Mouse (Mus musculus) intestine, postnatal 0 days (tissue): ENCODE measurements at regions not wholly inside any gene's neighbourhood (a gene's known extent, or its start where the extent isn't known, plus 50 kb on each side); places are given as distances from the start of the nearest gene placed in this dataset.

Source experiments
- ATAC-seq: fragments of 200-750 bp; cut with Nextera tagmentation; 2 replicates; pipeline ENCODE4 v1.8.0; 2017; ENCODE audit warnings: mild to moderate bottlenecking, moderate TSS enrichment, moderate library complexity
- H3K27ac ChIP-seq: fragments of 300-500 bp; sonication (generic); 2 replicates; pipeline ENCODE4 v1.5.1; 2014; ENCODE audit warnings: mild to moderate bottlenecking, low read depth, low read length, moderate library complexity
- H3K27me3 ChIP-seq: fragments of 300-500 bp; sonication (generic); replicated peaks from 2 replicates; pipeline ENCODE4 v1.6.1; 2014; ENCODE audit warnings: low read length, mixed read lengths; ENCODE audit not compliant: control insufficient read depth, insufficient read depth
- H3K36me3 ChIP-seq: fragments of 300-500 bp; sonication (generic); 2 replicates; pipeline ENCODE4 v1.6.1; 2014; ENCODE audit warnings: mild to moderate bottlenecking, moderate library complexity; ENCODE audit not compliant: control insufficient read depth, insufficient read depth
- H3K4me1 ChIP-seq: fragments of 300-500 bp; sonication (generic); replicated peaks from 2 replicates; pipeline ENCODE4 v1.6.1; 2014; ENCODE audit warnings: antibody characterized with exemption, low read length, mixed read lengths; ENCODE audit not compliant: control insufficient read depth, insufficient read depth
- H3K4me2 ChIP-seq: fragments of 300-500 bp; sonication (generic); replicated peaks from 2 replicates; pipeline ENCODE4 v1.6.1; 2014; ENCODE audit warnings: low read depth, mild to moderate bottlenecking, moderate library complexity
- H3K4me3 ChIP-seq: fragments of 300-500 bp; sonication (generic); 2 replicates; pipeline ENCODE4 v1.5.1; 2014; ENCODE audit warnings: low read depth, low read length
- H3K9ac ChIP-seq: fragments of 300-500 bp; sonication (generic); 2 replicates; pipeline ENCODE4 v1.6.1; 2014; ENCODE audit warnings: mild to moderate bottlenecking, low read depth, low read length
- H3K9me3 ChIP-seq: fragments of 300-500 bp; sonication (generic); 2 replicates; pipeline ENCODE4 v1.6.1; 2016; ENCODE audit warnings: mixed run types; ENCODE audit not compliant: control insufficient read depth
- CTCF ChIP-seq: sonication (generic); IDR thresholded peaks from 2 replicates; pipeline ENCODE4 v1.5.1; 2016; ENCODE audit warnings: low read depth, mild to moderate bottlenecking, control low read depth, antibody characterized with exemption, moderate library complexity
- WGBS: fragments of 180-500 bp; shearing (Covaris S2); extraction: QIAGEN DNeasy Blood & Tissue Kit; methylation state at CpG from one replicate; pipeline ENCODE4 v1.1.7; 2014; 5-methylcytosine and 5-hydroxymethylcytosine counted together

DNA sequence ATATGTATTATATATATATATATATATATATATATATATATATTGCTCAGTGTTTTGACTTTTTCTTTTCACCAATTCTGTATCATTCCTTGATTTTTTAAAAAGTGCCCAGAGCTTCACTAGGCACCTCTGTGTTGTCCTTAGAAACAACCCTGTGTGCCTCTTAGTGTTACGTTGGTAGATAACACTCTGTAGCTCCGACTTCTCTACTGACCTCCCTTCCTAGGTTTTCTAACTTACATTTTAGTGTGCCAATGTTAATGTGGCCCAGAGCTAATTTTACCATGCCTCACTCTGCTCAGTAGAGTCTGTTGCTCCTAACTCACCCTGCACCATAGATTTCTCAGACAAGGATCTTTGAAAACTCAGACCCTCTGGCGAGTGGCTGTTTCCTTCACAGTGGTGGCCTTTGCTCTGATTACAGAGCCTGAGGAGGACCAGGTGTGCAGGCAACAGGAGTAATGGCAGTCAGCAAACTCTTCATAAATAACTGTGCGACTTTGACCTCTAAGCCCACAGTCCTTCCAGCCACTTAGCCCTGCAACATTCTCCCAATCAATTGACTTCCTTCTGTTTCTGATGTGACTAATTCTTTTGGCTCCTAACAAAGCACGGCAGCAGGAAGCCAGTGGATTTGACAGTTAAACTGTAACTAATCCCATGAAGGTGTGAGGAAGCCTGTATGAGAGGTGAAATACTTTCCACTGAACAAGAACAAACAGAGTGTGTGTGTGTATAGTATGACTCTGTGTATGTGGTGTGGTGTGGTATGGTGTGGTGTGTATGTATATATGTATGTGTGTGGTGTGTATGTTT lies 53.6 kb upstream of the Actr3 start:
- no peaks in the 10 kb centered on the region for H3K9me3 ChIP-seq
- H3K4me1 ChIP-seq, result no peaks in the 10 kb centered on the region
- no peak for TF ChIP-seq CTCF
- ATAC-seq, result peak; percentile 99
- H3K27ac ChIP-seq, result peak overlapping the region; percentile 85
- H3K36me3 ChIP-seq, result no peaks in the 10 kb centered on the region
- no peak overlapping the region for H3K4me3 ChIP-seq
- no peaks in the 10 kb centered on the region for H3K27me3 ChIP-seq
- WGBS, result 29% methylated on average over 5 of the region's 5 CpGs
- peak overlapping the region; percentile 21; the same call in 1 of the 2 replicates for H3K4me2 ChIP-seq
- H3K9ac ChIP-seq, result no peak overlapping the region

DNA sequence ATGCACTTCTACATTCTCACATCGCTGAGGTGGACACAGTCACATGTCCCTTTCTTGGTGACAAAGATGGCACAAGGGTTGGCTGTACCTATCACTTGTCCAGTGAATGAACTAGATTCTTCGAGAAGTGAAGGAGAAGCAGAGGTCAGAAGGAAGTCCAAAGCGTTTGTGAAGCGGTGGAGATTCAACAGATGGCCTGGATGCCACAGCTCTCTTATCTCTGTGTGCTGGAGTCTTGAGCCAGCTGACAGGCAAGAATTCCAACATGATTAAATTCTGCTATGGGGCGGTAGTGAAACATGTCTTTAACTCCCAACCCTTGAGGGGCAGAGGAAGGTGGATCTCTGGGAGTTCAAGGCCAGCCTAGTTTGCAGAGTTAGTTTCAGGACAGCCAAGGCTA lies 55.5 kb upstream of the Actr3 start:
- Histone ChIP-seq H3K4me1 (no peaks in the 10 kb centered on the region), H3K4me2 (no peak overlapping the region), H3K36me3 (no peaks in the 10 kb centered on the region), H3K9me3 (no peaks in the 10 kb centered on the region), H3K9ac (no peak overlapping the region), H3K4me3 (no peak overlapping the region), H3K27me3 (no peaks in the 10 kb centered on the region), H3K27ac (no peak overlapping the region)
- ATAC-seq, result no peak
- WGBS, result 57% methylated on average over 5 of the region's 5 CpGs
- TF ChIP-seq CTCF, result no peak

DNA sequence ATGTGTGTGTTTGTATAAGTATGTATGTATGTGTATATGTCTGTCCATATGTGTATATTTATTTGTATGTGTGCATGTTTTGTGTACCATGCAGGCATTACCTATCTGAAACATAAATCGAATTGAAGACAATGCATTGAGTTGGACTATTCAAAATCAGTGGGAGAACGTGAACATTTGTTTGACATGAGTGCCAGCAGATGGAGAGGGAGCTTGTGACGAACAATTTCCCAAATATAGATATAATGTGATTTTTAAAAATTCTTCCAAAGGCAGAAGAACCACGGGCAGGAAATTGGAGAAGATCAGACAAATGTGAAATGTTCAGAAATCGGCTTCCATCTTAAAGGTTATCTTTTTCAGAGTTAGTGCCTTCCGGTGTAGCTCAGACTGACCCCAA lies 59.1 kb upstream of the Actr3 start:
- Histone ChIP-seq H3K27ac (no peak overlapping the region), H3K9ac (no peak overlapping the region), H3K27me3 (no peaks in the 10 kb centered on the region), H3K4me1 (no peaks in the 10 kb centered on the region), H3K4me2 (no peak overlapping the region), H3K4me3 (no peak overlapping the region), H3K9me3 (no peaks in the 10 kb centered on the region), H3K36me3 (no peaks in the 10 kb centered on the region)
- 89% methylated on average over 6 of the region's 6 CpGs for WGBS
- TF ChIP-seq CTCF, result no peak
- ATAC-seq, result no peak

DNA sequence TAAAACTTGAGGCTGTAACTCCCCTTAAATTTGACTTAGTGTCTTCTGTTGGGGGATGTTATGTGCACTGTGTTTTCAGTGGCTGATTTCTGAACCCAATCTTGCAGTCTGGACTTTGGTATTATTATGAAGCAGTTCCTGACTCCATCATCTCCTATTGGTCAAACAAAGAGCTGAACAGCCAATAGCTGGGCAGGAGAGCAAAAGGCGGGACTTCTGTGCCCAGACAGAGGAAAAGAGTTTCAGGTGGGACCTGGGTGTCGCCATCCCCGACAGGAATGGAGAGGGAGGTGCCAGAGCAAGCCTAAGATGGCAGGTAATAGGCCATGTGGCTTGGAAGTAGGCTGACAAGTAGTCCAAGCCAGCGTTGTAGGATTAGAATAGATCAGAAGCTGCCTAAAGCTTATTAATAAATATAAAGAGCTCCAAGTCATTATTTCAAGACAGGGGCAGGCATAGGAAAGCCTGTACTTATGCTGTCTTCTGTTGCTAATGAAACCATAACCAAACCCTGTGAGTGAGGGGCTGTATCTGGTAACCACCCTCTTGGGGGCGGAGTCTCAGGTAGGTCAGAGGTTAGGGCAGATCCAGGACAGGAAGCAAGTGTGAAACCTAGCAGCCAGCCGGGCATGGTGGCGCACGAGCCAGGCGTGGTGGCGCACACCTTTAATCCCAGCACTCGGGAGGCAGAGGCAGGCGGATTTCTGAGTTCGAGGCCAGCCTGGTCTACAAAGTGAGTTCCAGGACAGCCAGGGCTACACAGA lies 60.0 kb upstream of the Actr3 start:
- 77% methylated on average over 11 of the region's 13 CpGs for WGBS
- Histone ChIP-seq H3K4me3 (no peak overlapping the region), H3K9ac (no peak overlapping the region), H3K4me1 (no peaks in the 10 kb centered on the region), H3K36me3 (no peaks in the 10 kb centered on the region), H3K4me2 (no peak overlapping the region), H3K27ac (no peak overlapping the region), H3K9me3 (no peaks in the 10 kb centered on the region), H3K27me3 (no peaks in the 10 kb centered on the region)
- ATAC-seq, result peak; percentile 82
- TF ChIP-seq CTCF, result no peak

DNA sequence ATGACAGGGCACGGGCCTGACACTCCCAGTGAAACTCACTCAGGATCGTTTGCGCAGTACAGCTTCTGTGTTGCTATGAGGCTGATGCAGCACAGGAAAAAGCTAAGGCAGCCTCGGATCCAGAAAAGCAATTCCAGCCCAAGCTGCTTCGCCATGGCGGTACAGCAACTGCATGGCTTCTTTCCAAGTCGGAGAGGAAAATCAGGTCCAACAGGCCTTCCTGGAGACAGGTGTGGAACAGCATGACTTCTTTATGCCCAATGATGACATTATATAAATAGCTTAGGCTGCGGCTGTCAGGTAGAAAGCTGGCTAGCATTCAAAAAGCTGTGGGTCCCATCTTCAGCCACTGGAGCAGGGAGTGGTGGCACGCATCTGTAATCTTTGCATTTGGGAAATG lies 61.5 kb upstream of the Actr3 start:
- no peak; the same call in 1 of the 2 replicates for ATAC-seq
- Histone ChIP-seq H3K27me3 (no peaks in the 10 kb centered on the region), H3K9ac (no peak overlapping the region), H3K27ac (no peak overlapping the region), H3K4me3 (no peak overlapping the region), H3K4me1 (no peaks in the 10 kb centered on the region; the same call in 1 of the 2 replicates), H3K36me3 (no peaks in the 10 kb centered on the region), H3K9me3 (no peaks in the 10 kb centered on the region), H3K4me2 (no peak overlapping the region)
- 80% methylated on average over 9 of the region's 9 CpGs for WGBS
- no peak for TF ChIP-seq CTCF

DNA sequence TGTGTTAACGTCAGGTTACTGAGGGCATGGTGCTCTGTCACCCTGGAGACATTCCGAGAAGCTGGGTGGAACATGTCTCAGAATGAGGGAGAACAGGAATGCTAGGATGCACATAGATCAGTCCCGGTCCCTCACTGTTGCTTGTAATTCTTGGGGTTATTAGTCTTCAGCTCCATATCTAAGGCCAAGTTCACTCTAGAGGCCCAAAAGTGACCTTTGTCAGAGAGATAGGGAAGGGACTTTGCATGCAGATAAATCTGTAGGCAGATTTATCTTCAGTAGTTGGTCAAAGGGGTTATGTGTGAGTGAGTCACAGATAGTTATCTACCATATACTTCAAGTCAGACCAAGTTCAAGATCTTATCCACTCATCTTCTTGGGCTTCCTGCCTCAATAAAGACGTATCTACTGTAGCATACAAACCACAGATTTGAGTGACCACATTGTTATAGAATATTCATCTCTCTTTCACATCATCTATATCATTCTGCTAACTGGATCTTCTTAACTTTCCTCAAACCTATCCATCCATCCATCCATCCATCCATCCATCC lies 58.4 kb upstream of the Slc35f5 start:
- Histone ChIP-seq H3K4me2 (no peak overlapping the region), H3K4me3 (no peak overlapping the region), H3K27me3 (no peaks in the 10 kb centered on the region), H3K27ac (no peak overlapping the region), H3K9ac (no peak overlapping the region), H3K36me3 (no peaks in the 10 kb centered on the region), H3K4me1 (no peaks in the 10 kb centered on the region; the same call in 1 of the 2 replicates), H3K9me3 (no peaks in the 10 kb centered on the region)
- ATAC-seq, result peak; percentile 55; the same call in 1 of the 2 replicates
- 55% methylated on average over 4 of the region's 4 CpGs for WGBS
- TF ChIP-seq CTCF, result no peak
